Mouse (Mus musculus) retina, adult 2 months (tissue): ENCODE measurements around the gene Olfr620.

ENCODE experiments used
- DNase-seq: peaks from one replicate; pipeline ENCODE4 v3.0.0-alpha.2; 2012; ENCODE audit warnings: low read depth, low spot score

The Olfr620 gene

GRCm38 (mm10) chr7:103612434-103612833 lies at the start of gene Olfr620:
Gene Olfr620, minus strand, starts transcription at chr7:103612534.
- no peak for DNase-seq

- no peak for DNase-seq
These were observed 31.7 kb upstream of the Olfr620 start for GRCm38 (mm10) chr7:103644070-103644469.

- no peak for DNase-seq
These were observed 30.3 kb upstream of the Olfr620 start, which contains the start of gene Olfr622 for GRCm38 (mm10) chr7:103642602-103643001. Gene Olfr622, minus strand, starts transcription at chr7:103642702.

- DNase-seq: no peak
These were observed 24.5 kb upstream of the Olfr620 start for GRCm38 (mm10) chr7:103636795-103637194.

- no peak for DNase-seq
These were observed 4.9 kb downstream of the Olfr620 start for GRCm38 (mm10) chr7:103607425-103607824.

GRCm38 (mm10) chr7:103600275-103600674 lies 12.1 kb downstream of the Olfr620 start, which contains the start of gene Olfr619:
Gene Olfr619, plus strand, starts transcription at chr7:103600575.
- no peak for DNase-seq

GRCm38 (mm10) chr7:103589803-103590202 lies 22.5 kb downstream of the Olfr620 start, which contains the start of gene Olfr618:
Gene Olfr618, plus strand, starts transcription at chr7:103590103.
- no peak for DNase-seq

- no peak for DNase-seq
These were observed 39.6 kb downstream of the Olfr620 start, which contains the start of gene Olfr617 for GRCm38 (mm10) chr7:103572761-103573160. Gene Olfr617, plus strand, starts transcription at chr7:103573061.

GRCm38 (mm10) chr7:103569043-103569442 lies 43.3 kb downstream of the Olfr620 start, which contains the start of gene Olfr616:
Gene Olfr616, minus strand, starts transcription at chr7:103569143.
- DNase-seq: no peak

- DNase-seq: no peak
These were observed 56.6 kb downstream of the Olfr620 start, which contains the start of gene Olfr615 for GRCm38 (mm10) chr7:103555779-103556178. Gene Olfr615, plus strand, starts transcription at chr7:103556079.
